Mouse (Mus musculus) erythroblast, adult 5-6 weeks (primary cell): Measurements from ENCODE around the gene Insl3. TPM values are rescaled to one million over a fixed set of nuclear protein-coding genes. Genes with fewer than 3 reads are reported as not detected.
"Not testable (repeated sequence)": the region's sequence is repeated elsewhere in the genome, so short reads cannot be mapped to it uniquely, and the experiment has no call there.

Experiments
- ATAC-seq: replicated peaks from 2 replicates; pipeline ENCODE4 v1.8.0; 2016; ENCODE audit warnings: moderate number of reproducible peaks, mild to moderate bottlenecking, moderate TSS enrichment, inconsistent platforms; ENCODE audit not compliant: poor library complexity, low FRiP score, severe bottlenecking
- total RNA-seq, 2 experiments: library from RNA; stranded (forward) in 1 of 2; stranded (reverse) in 1 of 2; fragments of 150-400 nt in 1 of 2; fragments of 200-764, 138-1000 nt in 1 of 2; gene quantifications; 2 replicates each; pipeline versions ENCODE4 v1.2.3 to v1.2.4; 2015 to 2017; ENCODE audit warnings: low replicate concordance in 2 of 2

Insl3 gene
- total RNA-seq, 2 experiments from 2014 or later: 8.5 TPM; not detected in 1

DNA sequence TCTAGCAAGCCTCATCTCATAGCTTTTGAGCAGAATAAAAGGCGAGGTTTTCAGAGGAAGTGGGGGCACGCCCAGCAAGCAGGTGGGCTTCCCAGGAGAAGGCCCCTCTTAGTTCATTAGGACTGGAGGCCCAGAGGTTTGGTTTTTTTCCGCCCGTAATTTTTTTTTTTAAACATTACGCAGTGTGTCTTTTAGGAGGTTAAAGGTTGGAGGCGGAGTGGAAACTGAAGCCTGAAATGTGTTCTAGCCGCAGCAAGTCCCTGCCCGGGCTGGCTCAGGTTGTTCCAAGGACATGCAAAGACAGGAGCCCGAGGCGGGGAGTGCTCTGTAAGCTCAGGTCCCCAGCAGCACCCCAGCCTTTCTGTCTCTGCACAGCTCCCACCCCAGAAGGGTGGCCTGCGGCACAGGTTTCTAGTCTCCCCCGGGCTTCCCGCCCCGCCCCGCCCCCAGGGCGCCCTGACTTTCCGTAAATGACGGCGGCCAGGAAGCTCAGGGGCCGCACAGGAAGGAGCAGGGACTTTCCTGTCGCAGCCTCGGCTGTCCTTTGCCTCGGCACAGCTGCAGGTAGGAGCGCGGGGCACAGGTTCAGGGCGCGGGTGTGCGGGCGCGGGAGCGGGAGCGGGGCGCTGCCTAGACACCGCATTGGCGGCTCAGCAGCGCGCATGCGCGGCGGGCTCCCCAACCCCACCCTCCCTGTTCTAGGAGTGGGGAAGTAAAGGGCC, 12.8 kb upstream of the Insl3 start, which contains the start of gene Jak3:
Gene Jak3, plus strand, starts transcription at position 277 of the 722 bp plus-strand sequence.
- ATAC-seq: no peak

- ATAC-seq: no peak
These were observed 12.2 kb upstream of the Insl3 start for GRCm38 (mm10) chr8:71676803-71677202.

DNA sequence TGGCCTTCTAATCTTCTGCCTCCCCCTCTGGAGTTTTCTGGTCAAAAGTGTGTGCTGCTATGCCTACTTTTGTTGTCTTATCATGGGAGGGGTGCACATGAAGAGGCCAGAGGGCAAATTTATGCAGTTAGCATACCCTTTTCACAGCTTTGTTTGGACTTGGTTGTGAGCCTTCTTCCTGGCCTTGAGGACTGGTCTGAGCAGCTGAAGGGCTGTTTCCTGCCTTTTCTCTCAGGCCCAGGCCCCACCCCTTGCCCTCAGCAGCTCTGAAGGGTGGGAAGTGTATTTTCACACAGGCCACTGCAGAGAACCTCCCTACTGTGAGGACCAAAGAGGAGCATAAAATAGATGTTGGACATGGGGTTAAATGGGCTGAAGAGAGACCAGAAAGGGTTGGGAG, 11.5 kb upstream of the Insl3 start:
- no peak for ATAC-seq

DNA sequence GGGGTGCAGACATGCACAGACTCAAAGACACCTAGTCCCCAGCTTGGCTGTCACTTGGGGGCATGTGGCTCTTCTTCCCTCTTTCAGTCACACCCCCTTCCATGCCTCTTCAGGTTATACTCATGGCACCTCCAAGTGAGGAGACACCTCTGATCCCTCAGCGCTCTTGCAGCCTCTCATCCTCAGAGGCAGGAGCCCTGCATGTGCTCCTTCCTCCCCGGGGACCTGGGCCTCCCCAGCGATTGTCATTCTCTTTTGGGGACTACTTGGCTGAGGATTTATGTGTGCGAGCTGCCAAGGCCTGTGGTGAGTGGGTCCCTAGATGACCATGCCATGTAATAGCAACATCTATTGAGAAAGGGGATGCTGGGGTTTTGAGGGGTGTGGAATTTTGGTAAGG, 10.8 kb upstream of the Insl3 start:
- no peak for ATAC-seq

- ATAC-seq: no peak
These were observed 9.9 kb upstream of the Insl3 start for GRCm38 (mm10) chr8:71679116-71679515.

GRCm38 (mm10) chr8:71679550-71680168, 9.4 kb upstream of the Insl3 start:
- no peak for ATAC-seq

DNA sequence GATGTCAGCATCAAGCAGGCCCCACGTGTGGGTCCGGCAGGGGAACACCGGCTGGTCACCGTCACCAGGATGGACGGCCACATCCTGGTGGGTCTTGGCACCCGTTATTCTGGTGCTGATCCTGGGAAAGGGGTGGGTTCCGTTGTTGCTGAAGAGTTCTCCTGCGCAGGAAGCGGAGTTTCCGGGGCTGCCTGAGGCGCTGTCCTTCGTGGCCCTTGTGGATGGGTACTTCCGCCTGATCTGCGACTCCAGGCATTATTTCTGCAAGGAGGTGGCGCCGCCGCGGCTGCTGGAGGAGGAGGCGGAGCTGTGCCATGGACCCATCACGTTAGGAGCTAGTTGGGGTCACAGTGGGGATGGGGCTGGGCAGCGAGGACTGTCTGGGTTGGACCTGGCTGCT, 8.5 kb upstream of the Insl3 start:
- no peak for ATAC-seq

DNA sequence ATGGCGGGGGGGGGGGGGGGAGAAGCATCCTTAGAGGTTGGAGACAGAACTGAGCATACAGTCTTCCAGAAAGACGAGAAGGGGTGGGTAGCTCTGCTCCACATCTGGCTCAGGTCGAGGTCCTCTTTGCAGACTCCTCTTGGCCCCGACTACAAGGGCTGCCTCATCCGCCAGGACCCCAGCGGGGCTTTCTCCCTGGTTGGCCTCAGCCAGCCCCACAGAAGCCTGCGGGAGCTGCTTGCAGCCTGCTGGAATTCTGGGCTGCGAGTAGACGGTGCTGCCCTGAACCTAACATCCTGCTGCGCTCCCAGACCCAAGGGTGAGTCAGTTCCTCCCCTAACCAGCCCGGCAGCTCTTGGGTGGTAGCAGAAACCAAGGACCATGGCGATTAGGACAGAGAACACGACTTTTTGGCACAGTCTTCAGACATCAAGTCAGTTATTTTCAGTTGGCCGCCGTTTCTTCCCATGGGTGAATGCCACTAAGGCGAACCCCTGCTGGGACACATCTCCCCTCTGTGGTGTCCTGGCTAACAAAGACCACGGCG, 7.6 kb upstream of the Insl3 start:
- no peak for ATAC-seq

DNA sequence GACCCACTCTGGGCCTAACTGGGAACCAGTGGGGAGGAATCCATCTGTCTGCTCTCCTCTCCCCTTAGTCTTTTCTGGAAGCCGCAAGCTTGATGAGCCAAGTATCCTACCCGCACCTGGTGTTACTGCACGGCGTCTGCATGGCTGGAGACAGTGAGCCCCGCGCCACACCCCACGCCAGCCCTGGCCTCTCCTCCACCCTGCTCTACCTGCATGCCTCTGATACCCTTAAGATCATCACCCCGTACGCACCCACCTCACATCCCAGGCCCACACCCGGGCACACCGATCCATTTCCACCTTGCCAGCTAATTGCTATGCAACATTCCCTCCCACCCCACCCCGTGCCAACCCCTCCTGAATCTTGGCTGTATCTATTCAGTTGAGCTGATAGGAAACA, 6.2 kb upstream of the Insl3 start:
- no peak for ATAC-seq

DNA sequence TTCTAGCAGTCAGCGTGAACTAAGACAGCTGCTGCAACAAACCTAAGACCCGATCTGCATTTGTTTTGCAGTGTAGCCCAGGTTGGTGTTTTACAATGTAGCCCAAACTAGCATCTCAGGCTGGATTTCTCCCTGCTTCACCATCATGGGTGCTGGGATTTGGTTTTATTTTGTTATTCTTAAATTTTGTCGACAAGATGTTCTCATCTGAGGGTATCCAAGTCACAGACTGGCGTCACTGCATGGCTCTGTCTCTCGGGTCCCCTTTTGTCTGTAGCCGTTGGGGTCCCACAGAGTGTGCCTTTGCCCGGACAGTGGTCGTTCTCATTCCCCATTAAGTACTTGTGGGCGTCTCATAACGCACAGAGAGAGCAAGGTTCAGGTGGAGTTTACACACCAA, 4.3 kb upstream of the Insl3 start:
- ATAC-seq: no peak

- ATAC-seq: no peak
These were observed 3.4 kb upstream of the Insl3 start for GRCm38 (mm10) chr8:71685573-71685972.

DNA sequence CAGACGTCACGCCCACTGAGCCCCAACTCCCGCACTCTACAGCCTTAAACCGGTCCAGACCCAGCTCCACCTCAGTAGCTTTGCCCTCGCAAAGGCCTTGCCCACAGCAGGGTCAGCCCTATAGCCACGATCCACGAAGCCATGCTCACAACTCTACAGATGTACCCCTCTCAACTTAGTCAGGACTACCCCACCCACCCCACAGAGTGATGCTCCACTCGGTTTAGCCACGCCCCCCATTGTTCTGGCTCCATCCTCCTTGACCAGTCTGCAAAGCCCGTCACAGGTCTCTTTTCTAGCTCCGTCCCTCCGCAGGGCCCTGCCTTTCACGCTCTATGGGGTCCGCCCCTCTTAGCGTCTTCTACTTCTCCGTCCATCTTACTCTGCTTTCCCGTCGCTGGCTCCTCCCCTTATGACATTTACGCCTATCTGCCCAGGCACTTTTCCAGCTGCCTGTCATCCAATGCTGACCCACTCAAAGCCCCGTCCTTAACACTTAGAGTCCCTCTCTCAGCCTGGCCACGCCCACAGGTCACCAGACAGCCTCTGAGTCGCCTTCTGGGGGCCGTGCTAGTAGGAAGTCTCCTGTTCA, 2.8 kb upstream of the Insl3 start:
- no peak for ATAC-seq

GRCm38 (mm10) chr8:71687616-71688015, 1.4 kb upstream of the Insl3 start:
- no peak for ATAC-seq

DNA sequence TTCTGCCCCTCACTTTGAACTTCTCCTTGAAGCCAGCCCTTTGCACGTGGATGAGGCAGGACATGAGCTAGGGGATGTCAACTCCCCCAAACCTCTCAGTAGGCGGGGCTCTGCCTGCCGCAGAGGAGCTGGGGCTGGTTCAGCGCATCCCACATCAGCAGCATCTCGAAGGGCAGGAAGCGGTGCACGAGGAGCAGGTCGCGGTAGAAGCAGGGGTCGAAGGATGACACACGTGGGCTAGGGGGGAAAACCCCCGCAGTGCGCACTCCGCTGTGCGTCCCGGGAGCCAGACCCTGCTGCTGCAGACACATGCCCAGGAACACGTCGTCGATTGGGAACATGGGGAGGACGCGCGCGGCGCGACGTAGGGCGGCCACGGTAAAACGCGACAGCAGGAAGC, 3.5 kb downstream of the Insl3 start:
- no peak for ATAC-seq

DNA sequence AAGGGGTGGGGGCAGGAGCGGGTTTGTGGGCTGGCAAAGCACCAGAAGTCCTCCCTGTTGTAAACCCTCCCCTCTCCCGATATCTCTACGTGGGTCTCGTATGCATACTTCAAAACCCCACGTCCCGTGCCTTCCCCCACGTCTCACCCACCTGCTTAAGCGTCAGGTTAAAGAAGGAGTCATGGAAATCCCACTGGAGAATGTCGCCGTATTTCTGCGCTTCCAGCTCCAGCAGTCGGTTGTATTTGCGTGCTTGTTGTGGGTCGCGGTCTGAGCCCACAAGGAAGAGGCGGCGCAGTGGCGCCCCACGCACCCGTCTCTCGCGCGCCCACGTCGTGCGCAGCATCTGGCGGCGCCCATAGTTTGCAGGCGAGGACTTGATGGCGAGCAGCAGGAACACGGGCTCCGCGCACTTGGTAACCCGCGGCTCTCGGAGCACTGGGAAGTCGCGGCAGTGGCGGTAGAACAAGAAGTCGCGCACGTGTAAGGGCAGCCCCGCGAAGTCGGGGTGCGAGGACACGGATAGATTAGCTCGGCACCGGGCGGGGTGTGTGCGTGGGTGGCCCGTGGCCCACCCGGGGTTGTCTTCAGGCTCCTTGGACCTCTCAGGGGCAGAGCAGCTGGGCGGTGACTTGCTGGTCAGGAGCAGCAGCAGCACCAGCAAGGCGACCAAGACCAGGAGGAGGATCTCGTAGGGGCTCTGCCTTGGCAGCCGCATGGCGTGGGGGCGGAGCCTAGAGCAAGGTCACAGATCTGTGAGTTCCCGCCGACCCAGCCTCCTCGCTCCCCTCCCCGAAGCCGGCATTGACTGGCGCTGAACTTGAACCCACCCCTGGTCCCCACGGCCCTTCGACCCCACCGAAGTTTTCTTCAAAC, 4.4 kb downstream of the Insl3 start:
- no peak for ATAC-seq

GRCm38 (mm10) chr8:71695456-71695855, 6.4 kb downstream of the Insl3 start:
- ATAC-seq: not testable (repeated sequence)

DNA sequence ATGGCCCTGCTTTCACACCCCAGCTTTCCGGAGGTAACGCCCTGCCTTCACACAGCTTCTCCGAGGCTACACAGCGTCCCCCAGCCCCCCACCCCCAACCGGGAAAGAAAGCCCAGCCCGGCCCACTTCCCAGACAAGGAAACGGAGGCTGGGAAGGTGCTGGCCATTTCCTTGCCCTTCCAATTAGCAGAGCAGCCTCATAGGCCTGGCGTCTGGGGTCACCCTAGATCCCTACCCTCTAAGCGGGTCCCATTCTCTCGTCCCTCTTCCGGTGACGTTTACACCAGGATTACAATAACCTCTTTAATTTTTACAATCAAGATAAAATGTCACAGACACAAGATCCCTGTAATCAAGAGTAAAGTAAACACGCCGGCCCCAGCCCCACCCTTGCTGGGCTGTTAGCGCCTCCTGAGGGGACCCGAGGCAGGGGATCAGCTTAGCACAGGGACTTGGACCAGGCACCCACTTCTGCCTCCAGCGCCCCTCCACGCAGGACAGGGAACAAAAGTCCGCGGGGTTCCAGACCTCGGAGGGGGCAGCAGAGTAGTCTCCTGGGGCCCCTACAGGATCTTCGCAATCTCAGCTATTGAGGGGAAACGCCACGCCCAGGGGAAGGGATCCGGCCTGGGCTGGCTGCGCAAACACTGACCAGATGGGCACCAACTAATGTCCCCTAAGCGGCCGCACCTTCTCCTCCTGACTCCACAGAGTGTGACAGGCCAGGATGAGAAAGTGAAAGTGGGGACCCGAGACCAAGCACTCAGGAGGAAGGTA, 11.7 kb downstream of the Insl3 start:
- ATAC-seq: no peak

DNA sequence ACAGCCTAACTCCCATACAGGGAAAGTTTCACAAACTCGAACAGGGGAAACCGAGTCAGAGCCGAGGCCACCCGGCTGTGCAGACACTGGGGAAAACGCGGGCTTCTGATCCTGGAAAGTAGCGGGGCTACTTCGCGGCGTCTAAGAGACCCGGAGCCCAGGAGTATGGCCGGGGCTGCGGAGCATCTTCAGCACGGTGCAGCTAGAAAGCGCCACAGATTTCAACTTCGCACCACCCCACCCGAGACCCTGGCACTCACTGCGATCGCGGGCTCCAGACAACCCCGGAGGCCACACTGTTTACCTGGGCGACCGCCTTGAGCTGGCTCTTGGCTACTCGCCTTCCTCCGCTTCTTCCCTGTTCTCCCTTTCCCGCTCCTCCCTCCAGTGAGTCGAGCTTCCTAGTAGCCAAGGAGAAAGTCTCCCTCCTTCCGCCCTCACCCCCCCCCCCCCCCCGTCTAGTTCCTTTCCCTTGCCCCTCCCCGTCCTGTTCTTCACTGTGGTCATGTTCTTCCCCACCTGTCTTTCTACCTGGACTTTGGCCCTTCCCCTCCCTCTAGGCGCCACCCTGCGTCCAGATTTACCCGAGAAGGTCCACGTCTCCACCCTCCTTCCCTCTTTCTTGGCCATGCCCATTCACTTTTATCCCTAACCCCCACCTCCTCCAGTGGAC, 12.5 kb downstream of the Insl3 start, which contains the start of gene B3gnt3:
Gene B3gnt3, minus strand, starts transcription at position 376 of the 673 bp plus-strand sequence.
- ATAC-seq: no peak; the same call in 1 of the 2 replicates

DNA sequence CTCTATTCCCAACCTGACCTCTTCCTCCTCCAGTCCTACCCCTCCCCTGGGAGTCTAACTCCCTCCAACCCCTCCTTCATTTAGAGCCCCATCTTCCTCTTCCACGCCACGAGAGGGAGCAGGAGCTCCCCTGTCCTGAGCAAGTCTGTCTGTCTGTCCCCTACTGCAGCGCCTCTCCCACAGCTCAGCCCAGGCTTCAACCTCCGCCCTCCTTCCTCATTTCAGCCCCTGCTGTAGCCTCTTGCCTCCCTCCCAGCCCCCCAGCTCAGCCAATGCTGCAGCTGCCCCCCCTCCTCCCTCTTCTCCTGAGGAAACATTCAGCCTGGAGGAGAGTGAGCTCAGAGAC, 13.0 kb downstream of the Insl3 start:
- peak; percentile 68 for ATAC-seq
